Mouse (Mus musculus) ES-E14 (cell line): ENCODE measurements at regions not wholly inside any gene's neighbourhood (a gene's known extent, or its start where the extent isn't known, plus 50 kb on each side); places are given as distances from the start of the nearest gene placed in this dataset.

Experiments
- CHD2 ChIP-seq: IDR thresholded peaks from 2 replicates; pipeline ENCODE4 v1.6.1; 2014; ENCODE audit warnings: mild to moderate bottlenecking, low read depth, low read length, inconsistent platforms
- ZNF384 ChIP-seq: IDR thresholded peaks from 2 replicates; pipeline ENCODE4 v1.6.1; 2012; ENCODE audit warnings: low read depth, low read length, inconsistent platforms

DNA sequence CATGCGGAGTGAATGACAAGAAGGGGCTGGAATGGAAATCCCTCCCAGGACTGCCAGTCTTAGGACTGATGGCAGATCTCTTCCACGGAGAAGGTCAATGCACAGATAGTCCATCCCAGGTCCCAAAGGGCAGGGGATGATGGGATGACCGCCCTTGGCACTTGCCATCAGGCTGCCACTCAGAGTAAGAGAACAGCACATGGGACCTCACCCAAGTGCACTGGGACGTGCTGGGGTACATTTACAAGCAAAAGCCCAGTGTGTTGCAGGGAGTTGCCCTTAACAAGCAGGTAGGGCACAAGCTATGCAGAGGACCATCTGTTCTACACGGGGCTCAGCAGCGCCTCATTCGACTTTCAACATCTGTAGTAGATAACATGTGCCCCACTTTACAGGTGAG is 224.9 kb upstream of the Rgma start:
- no peak for TF ChIP-seq ZNF384
- TF ChIP-seq CHD2: no peak
